Mouse (Mus musculus): ENCODE results near the gene Aicda. TPM values are rescaled to one million over a fixed set of nuclear protein-coding genes. Genes with fewer than 3 reads are reported as not detected.
"Not testable (repeated sequence)": the region's sequence is repeated elsewhere in the genome, so short reads cannot be mapped to it uniquely, and the experiment has no call there.

Gene Aicda
- polyA plus RNA-seq (2012; rRNA removed): not detected in 2 replicates

DNA sequence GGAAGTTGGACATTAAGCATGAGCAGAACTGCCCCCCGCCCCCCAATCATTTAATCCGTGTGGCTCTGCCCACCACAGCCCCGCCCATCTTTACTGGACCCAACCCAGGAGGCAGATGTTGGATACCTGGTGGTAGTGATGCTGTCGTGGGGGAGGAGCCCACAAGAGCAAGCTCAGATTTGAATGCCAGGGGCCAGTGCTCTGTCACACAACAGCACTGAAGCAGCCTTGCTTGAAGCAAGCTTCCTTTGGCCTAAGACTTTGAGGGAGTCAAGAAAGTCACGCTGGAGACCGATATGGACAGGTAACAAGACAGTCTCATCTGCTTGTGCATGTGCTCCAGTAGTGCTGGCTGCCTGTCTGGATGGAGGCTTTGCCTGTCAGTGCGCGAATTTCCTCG lies at the start of gene Aicda:
TSS of gene Aicda (plus strand) at position 196 of the 400 bp plus-strand sequence.
- Histone ChIP-seq H3K4me1 (ENCODE audit: control insufficient read depth, insufficient read depth, low read length) (no peaks in the 10 kb centered on the region; the same call in 1 of the 2 replicates), H3K36me3 (ENCODE audit: control insufficient read depth, insufficient read depth, low read length) (no peaks in the 10 kb centered on the region), H3K27ac (ENCODE audit: control insufficient read depth, insufficient read depth, low read depth, low read length) (no peak within 1 kb of the TSS), H3K4me3 (ENCODE audit: control insufficient read depth, low read depth, low read length) (no peak within 1 kb of the TSS), H3K27me3 (ENCODE audit: control insufficient read depth, insufficient read depth, low read length) (no peaks in the 10 kb centered on the region)
- TF ChIP-seq CTCF (IDR thresholded peaks at IDR 0.05; ENCODE audit: control insufficient read depth, insufficient read depth, insufficient replicate concordance, low read depth, low read length) (no peak), POLR2A (IDR thresholded peaks at IDR 0.05; ENCODE audit: control insufficient read depth, low read depth, low read length) (no peak)

- H3K4me1 ChIP-seq (ENCODE audit: control insufficient read depth, insufficient read depth, low read length): no peaks in the 10 kb centered on the region; the same call in 1 of the 2 replicates
- TF ChIP-seq CTCF (IDR thresholded peaks at IDR 0.05; ENCODE audit: control insufficient read depth, insufficient read depth, insufficient replicate concordance, low read depth, low read length) (no peak), POLR2A (IDR thresholded peaks at IDR 0.05; ENCODE audit: control insufficient read depth, low read depth, low read length) (no peak)
- H3K27me3 ChIP-seq (ENCODE audit: control insufficient read depth, insufficient read depth, low read length): no peaks in the 10 kb centered on the region
- H3K36me3 ChIP-seq (ENCODE audit: control insufficient read depth, insufficient read depth, low read length): no peaks in the 10 kb centered on the region
- H3K27ac ChIP-seq (ENCODE audit: control insufficient read depth, insufficient read depth, low read depth, low read length): no peak overlapping the region
- H3K4me3 ChIP-seq (ENCODE audit: control insufficient read depth, low read depth, low read length): no peak overlapping the region
These were observed 48.6 kb upstream of the Aicda start for GRCm38 (mm10) chr6:122505041-122505440.

DNA sequence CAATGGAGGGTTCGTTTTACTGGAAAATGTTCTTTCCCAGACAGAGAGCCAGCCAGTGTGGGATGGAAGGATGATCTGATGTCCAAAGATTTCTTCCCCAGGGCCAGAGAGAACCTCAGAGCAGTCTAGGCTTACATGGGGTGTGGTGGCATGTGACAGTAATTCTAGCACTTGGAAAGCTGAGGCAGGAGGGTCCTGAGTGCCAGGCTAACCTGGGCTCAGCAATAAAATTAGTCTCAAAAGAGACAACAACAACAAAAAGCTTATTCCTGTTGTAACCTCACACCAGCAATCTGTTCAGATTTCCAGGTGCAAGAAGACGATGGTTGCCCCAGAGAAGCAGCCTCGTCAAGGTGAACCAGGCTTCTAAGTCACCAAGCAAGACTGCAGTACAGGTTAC lies 48.1 kb upstream of the Aicda start, which contains the start of gene Mfap5:
TSS of gene Mfap5 (plus strand) at position 301 of the 400 bp plus-strand sequence.
- Histone ChIP-seq H3K4me3 (ENCODE audit: control insufficient read depth, low read depth, low read length) (no peak within 1 kb of the TSS), H3K27ac (ENCODE audit: control insufficient read depth, insufficient read depth, low read depth, low read length) (no peak within 1 kb of the TSS), H3K36me3 (ENCODE audit: control insufficient read depth, insufficient read depth, low read length) (no peaks in the 10 kb centered on the region), H3K27me3 (ENCODE audit: control insufficient read depth, insufficient read depth, low read length) (no peaks in the 10 kb centered on the region), H3K4me1 (ENCODE audit: control insufficient read depth, insufficient read depth, low read length) (no peaks in the 10 kb centered on the region; the same call in 1 of the 2 replicates)
- no peak for TF ChIP-seq POLR2A (IDR thresholded peaks at IDR 0.05; ENCODE audit: control insufficient read depth, low read depth, low read length)
- no peak for TF ChIP-seq CTCF (IDR thresholded peaks at IDR 0.05; ENCODE audit: control insufficient read depth, insufficient read depth, insufficient replicate concordance, low read depth, low read length)

DNA sequence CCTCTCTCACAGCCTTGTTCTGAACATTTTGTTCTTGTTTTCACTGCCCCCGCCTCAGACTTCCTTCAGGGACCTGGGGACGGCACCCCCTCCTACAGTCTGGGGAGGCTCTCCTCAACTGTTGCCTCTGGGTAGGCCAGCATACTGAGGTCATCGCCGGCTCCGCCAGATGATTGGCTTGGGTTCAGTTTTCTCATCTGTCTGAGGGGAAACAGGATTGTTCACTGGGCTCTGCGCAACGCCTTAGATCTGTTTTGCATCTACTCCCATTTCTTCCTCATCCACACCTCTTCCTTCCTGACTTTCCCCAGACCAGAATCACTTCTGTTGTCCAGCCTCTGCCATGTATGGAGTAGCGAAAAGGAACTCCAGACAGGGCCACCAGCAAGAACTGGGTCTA lies 45.1 kb upstream of the Aicda start:
- TF ChIP-seq POLR2A (IDR thresholded peaks at IDR 0.05; ENCODE audit: control insufficient read depth, low read depth, low read length) (no peak), CTCF (IDR thresholded peaks at IDR 0.05; ENCODE audit: control insufficient read depth, insufficient read depth, insufficient replicate concordance, low read depth, low read length) (no peak)
- no peak overlapping the region for H3K27ac ChIP-seq (ENCODE audit: control insufficient read depth, insufficient read depth, low read depth, low read length)
- no peaks in the 10 kb centered on the region for H3K36me3 ChIP-seq (ENCODE audit: control insufficient read depth, insufficient read depth, low read length)
- no peak overlapping the region for H3K4me3 ChIP-seq (ENCODE audit: control insufficient read depth, low read depth, low read length)
- H3K27me3 ChIP-seq (ENCODE audit: control insufficient read depth, insufficient read depth, low read length): no peaks in the 10 kb centered on the region
- H3K4me1 ChIP-seq (ENCODE audit: control insufficient read depth, insufficient read depth, low read length): no peaks in the 10 kb centered on the region; the same call in 1 of the 2 replicates

- TF ChIP-seq CTCF (IDR thresholded peaks at IDR 0.05; ENCODE audit: control insufficient read depth, insufficient read depth, insufficient replicate concordance, low read depth, low read length) (no peak), POLR2A (IDR thresholded peaks at IDR 0.05; ENCODE audit: control insufficient read depth, low read depth, low read length) (no peak)
These were observed 40.4 kb upstream of the Aicda start for GRCm38 (mm10) chr6:122512914-122513878.

GRCm38 (mm10) chr6:122514312-122514711 lies 39.3 kb upstream of the Aicda start:
- TF ChIP-seq CTCF (IDR thresholded peaks at IDR 0.05; ENCODE audit: control insufficient read depth, insufficient read depth, insufficient replicate concordance, low read depth, low read length) (no peak), POLR2A (IDR thresholded peaks at IDR 0.05; ENCODE audit: control insufficient read depth, low read depth, low read length) (no peak)
- no peaks in the 10 kb centered on the region for H3K27me3 ChIP-seq (ENCODE audit: control insufficient read depth, insufficient read depth, low read length)
- no peak overlapping the region for H3K27ac ChIP-seq (ENCODE audit: control insufficient read depth, insufficient read depth, low read depth, low read length)
- H3K4me3 ChIP-seq (ENCODE audit: control insufficient read depth, low read depth, low read length): no peak overlapping the region
- no peaks in the 10 kb centered on the region for H3K4me1 ChIP-seq (ENCODE audit: control insufficient read depth, insufficient read depth, low read length)
- no peaks in the 10 kb centered on the region for H3K36me3 ChIP-seq (ENCODE audit: control insufficient read depth, insufficient read depth, low read length)

More at GRCm38 (mm10) chr6:122512914-122513878, 40.4 kb upstream of the Aicda start:
- Histone ChIP-seq H3K4me1 (ENCODE audit: control insufficient read depth, insufficient read depth, low read length) (no peaks in the 10 kb centered on the region; the same call in 1 of the 2 replicates), H3K36me3 (ENCODE audit: control insufficient read depth, insufficient read depth, low read length) (no peaks in the 10 kb centered on the region), H3K4me3 (ENCODE audit: control insufficient read depth, low read depth, low read length) (no peak overlapping the region), H3K27me3 (ENCODE audit: control insufficient read depth, insufficient read depth, low read length) (no peaks in the 10 kb centered on the region), H3K27ac (ENCODE audit: control insufficient read depth, insufficient read depth, low read depth, low read length) (no peak overlapping the region)

DNA sequence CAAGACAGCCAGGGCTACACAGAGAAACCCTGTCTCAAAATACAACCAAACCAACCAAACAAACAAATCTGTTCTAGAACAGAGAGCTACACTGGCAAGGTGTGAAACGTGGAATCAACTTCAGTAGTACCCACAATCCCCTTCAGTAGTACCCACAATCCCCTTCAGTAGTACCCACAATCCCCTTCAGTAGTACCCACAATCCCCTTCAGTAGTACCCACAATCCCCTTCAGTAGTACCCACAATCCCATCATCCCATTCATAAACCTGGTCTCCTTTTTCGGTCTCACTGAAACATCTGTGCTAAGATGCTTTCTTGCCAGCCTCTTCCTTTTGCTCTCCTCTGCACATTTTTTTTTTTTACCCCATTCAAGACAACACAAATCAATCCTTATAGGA lies 37.8 kb upstream of the Aicda start:
- H3K27me3 ChIP-seq (ENCODE audit: control insufficient read depth, insufficient read depth, low read length); H3K4me3 ChIP-seq (ENCODE audit: control insufficient read depth, low read depth, low read length); H3K4me1 ChIP-seq (ENCODE audit: control insufficient read depth, insufficient read depth, low read length); H3K27ac ChIP-seq (ENCODE audit: control insufficient read depth, insufficient read depth, low read depth, low read length); H3K36me3 ChIP-seq (ENCODE audit: control insufficient read depth, insufficient read depth, low read length): not testable (repeated sequence)

Data from testis, adult 2 months (tissue).